Mouse (Mus musculus) liver, postnatal 0 days (tissue): ENCODE results near the gene Gtf2h1. TPM values are rescaled to one million over a fixed set of nuclear protein-coding genes. Genes with fewer than 3 reads are reported as not detected.
"Not testable (repeated sequence)": the region's sequence is repeated elsewhere in the genome, so short reads cannot be mapped to it uniquely, and the experiment has no call there.

Experiments used
- ATAC-seq: fragments of 200-750 bp; cut with Nextera tagmentation; 2 replicates; pipeline ENCODE4 v1.8.0; 2017; ENCODE audit warnings: mild to moderate bottlenecking, moderate library complexity
- DNase-seq: peaks from one replicate; pipeline ENCODE4 v3.0.0-alpha.2; 2016
- H3K27ac ChIP-seq: fragments of 300-500 bp; sonication (generic); 2 replicates; pipeline ENCODE4 v1.5.1; 2014; ENCODE audit warnings: antibody characterized with exemption, moderate library complexity, mild to moderate bottlenecking, low read depth
- H3K27me3 ChIP-seq: fragments of 300-500 bp; sonication (generic); 2 replicates; pipeline ENCODE4 v1.6.1; 2014; ENCODE audit warnings: low read length, control low read depth, mixed read lengths; ENCODE audit not compliant: insufficient read depth
- H3K36me3 ChIP-seq: fragments of 300-500 bp; sonication (generic); replicated peaks from 2 replicates; pipeline ENCODE4 v1.6.1; 2014; ENCODE audit warnings: mild to moderate bottlenecking, control low read depth, low read length, moderate library complexity, mixed read lengths; ENCODE audit not compliant: insufficient read depth
- H3K4me1 ChIP-seq: fragments of 300-500 bp; sonication (generic); 2 replicates; pipeline ENCODE4 v1.6.1; 2014; ENCODE audit warnings: antibody characterized with exemption, mild to moderate bottlenecking, control low read depth; ENCODE audit not compliant: insufficient read depth
- H3K4me2 ChIP-seq: fragments of 300-500 bp; sonication (generic); 2 replicates; pipeline ENCODE4 v1.6.1; 2014; ENCODE audit warnings: low read depth, mild to moderate bottlenecking, low read length, moderate library complexity, mixed read lengths
- H3K4me3 ChIP-seq: fragments of 300-500 bp; sonication (generic); 2 replicates; pipeline ENCODE4 v1.5.1; 2014; ENCODE audit warnings: low read depth, low read length
- H3K9ac ChIP-seq: fragments of 300-500 bp; sonication (generic); replicated peaks from 2 replicates; pipeline ENCODE4 v1.6.1; 2014; ENCODE audit warnings: mild to moderate bottlenecking, moderate library complexity
- H3K9me3 ChIP-seq: fragments of 300-500 bp; sonication (generic); 2 replicates; pipeline ENCODE4 v1.6.1; 2016; ENCODE audit warnings: mild to moderate bottlenecking, control low read depth, low read length, mixed read lengths
- CTCF ChIP-seq: sonication (generic); IDR thresholded peaks from 2 replicates; pipeline ENCODE4 v1.5.1; 2016; ENCODE audit warnings: antibody characterized with exemption, low read depth
- EP300 ChIP-seq: IDR thresholded peaks from 2 replicates; pipeline ENCODE4 v1.6.1; 2016; ENCODE audit warnings: antibody characterized with exemption, low read depth, mild to moderate bottlenecking
- WGBS: fragments of 180-500 bp; shearing (Covaris S2); extraction: QIAGEN DNeasy Blood & Tissue Kit; methylation state at CpG from one replicate; pipeline ENCODE4 v1.1.7; 2014; ENCODE audit not compliant: insufficient replicate concordance; 5-methylcytosine and 5-hydroxymethylcytosine counted together
- polyA plus RNA-seq: library from polyadenylated mRNA; unstranded; fragments of >200 nt; fragmentation: Nextera tagmentation; extraction: Ambion mirVana; gene quantifications from 2 replicates; pipeline ENCODE4 v1.2.1, GENCODE M21; 2015

The Gtf2h1 gene
- polyA plus RNA-seq, 1 experiment from 2014 or later = 18.8 TPM

DNA sequence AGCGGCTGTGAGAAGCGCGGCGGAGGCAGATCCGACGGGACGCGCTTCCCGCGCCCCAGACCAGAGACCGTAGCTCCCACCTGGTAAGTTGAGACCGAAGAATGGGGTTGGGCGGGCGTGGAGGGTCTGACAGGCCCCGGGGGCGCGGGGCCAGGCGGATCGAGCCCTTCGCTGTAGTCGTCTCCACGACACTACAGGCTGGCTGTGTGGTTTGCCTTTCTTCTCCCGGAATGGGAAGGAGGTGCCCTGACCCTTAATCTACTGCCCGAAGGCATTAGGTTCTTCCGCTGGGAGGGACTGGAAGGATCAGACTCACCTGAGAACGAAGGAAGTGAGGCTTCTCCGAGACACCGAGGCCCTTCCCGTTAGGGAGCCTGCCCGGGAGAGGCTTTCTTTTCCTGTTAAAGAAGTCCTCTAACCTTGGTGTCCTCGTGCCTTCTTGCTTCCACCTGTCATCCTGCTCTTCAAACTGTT, 340 bp downstream of the Gtf2h1 start:
- peak overlapping the region; percentile 99 for H3K4me2 ChIP-seq
- WGBS = 0% methylated on average over 20 of the region's 31 CpGs
- DNase-seq (no peak), ATAC-seq (no peak; the same call in none of the 2 replicates)
- H3K27me3 ChIP-seq = no peaks in the 10 kb centered on the region
- H3K4me3 ChIP-seq = peak overlapping the region; percentile 98
- peak overlapping the region; percentile 96 for H3K9ac ChIP-seq
- peaks cover 22% of the 10 kb centered on the region for H3K4me1 ChIP-seq
- H3K9me3 ChIP-seq = no peaks in the 10 kb centered on the region
- TF ChIP-seq CTCF (no peak), EP300 (no peak)
- H3K27ac ChIP-seq = peak overlapping the region; percentile 90
- peaks cover 8% of the 10 kb centered on the region for H3K36me3 ChIP-seq

DNA sequence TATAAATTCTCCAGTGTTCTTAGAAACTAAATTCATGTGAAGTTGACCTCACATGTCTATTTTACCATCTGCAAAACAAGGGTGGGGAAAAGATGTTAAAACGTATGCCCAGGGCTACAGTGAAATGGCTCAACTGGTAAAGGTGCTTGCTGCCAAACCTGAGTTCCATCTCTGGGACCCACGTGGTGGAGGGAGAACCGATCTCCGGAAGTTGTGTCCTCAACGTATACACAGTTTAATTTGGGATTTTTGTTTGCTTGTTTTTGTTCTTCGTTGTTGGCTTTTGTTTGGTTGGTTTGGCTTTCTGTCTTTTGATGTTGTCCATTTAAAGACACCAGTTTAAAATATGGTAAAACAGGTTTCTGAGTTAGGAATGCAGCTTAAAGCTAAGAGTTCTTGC, 876 bp downstream of the Gtf2h1 start:
- Histone ChIP-seq H3K9me3 (no peaks in the 10 kb centered on the region), H3K4me1 (peaks cover 22% of the 10 kb centered on the region), H3K4me2 (peak overlapping the region; percentile 99), H3K27ac (peak overlapping the region; percentile 90; the same call in 1 of the 2 replicates), H3K9ac (peak overlapping the region; percentile 96), H3K27me3 (no peaks in the 10 kb centered on the region), H3K4me3 (peak overlapping the region; percentile 98), H3K36me3 (peaks cover 12% of the 10 kb centered on the region)
- TF ChIP-seq EP300 (no peak), CTCF (no peak)
- WGBS = 37% methylated on average over 6 of the region's 6 CpGs
- ATAC-seq (no peak), DNase-seq (no peak)

DNA sequence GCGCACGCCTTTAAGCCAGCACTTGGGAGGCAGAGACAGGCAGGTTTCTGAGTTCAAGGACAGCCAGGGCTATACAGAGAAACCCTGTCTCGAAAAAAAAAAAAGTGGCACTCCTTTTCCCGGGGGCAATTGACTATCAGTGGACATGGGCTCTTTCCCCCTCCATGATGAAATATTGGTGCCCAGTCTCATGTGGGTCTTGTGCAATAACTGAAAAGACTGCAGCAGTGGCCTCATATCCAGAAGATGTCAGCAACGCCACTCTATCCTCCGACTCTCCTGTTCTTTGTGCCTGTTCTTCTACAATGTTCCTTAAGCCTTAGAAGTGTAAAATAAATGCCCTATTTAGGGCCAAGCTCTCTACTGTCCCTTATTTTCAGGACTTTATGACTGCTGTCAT, 14.4 kb downstream of the Gtf2h1 start:
- H3K4me1 ChIP-seq = no peaks in the 10 kb centered on the region
- no peak overlapping the region for H3K9ac ChIP-seq
- no peak overlapping the region for H3K4me2 ChIP-seq
- H3K27ac ChIP-seq = no peak overlapping the region
- DNase-seq (no peak), ATAC-seq (no peak)
- H3K9me3 ChIP-seq = no peaks in the 10 kb centered on the region
- no peak overlapping the region for H3K4me3 ChIP-seq
- peaks cover 71% of the 10 kb centered on the region for H3K36me3 ChIP-seq
- TF ChIP-seq EP300 = no peak
- TF ChIP-seq CTCF = no peak
- WGBS = 78% methylated on average over 6 of the region's 6 CpGs
- no peaks in the 10 kb centered on the region for H3K27me3 ChIP-seq

DNA sequence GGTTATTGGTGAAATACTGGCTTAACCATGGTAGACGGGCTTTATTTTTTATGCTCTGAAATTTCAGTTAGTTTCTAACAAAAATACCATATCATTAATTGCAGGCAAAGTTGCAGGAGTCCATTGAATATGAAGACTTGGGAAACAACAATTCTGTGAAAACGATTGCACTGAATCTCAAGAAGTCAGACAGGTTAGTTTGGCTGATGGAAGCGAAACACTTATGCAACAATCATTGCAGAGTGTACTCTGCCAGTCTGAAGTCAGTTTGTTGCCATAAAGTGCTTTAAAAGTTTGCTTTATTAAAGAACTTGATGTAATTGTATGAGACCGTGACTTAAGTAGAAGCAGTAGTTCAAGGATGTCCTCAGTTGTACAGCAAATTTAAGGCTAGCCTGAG, 18.1 kb downstream of the Gtf2h1 start:
- TF ChIP-seq EP300 (no peak), CTCF (no peak)
- H3K4me3 ChIP-seq = no peak overlapping the region
- 88% methylated on average over 4 of the region's 4 CpGs for WGBS
- ATAC-seq (no peak), DNase-seq (no peak)
- peaks cover 74% of the 10 kb centered on the region for H3K36me3 ChIP-seq
- H3K27me3 ChIP-seq = no peaks in the 10 kb centered on the region
- no peaks in the 10 kb centered on the region for H3K9me3 ChIP-seq
- H3K27ac ChIP-seq = no peak overlapping the region
- no peaks in the 10 kb centered on the region for H3K4me1 ChIP-seq
- no peak overlapping the region for H3K9ac ChIP-seq
- H3K4me2 ChIP-seq = no peak overlapping the region

DNA sequence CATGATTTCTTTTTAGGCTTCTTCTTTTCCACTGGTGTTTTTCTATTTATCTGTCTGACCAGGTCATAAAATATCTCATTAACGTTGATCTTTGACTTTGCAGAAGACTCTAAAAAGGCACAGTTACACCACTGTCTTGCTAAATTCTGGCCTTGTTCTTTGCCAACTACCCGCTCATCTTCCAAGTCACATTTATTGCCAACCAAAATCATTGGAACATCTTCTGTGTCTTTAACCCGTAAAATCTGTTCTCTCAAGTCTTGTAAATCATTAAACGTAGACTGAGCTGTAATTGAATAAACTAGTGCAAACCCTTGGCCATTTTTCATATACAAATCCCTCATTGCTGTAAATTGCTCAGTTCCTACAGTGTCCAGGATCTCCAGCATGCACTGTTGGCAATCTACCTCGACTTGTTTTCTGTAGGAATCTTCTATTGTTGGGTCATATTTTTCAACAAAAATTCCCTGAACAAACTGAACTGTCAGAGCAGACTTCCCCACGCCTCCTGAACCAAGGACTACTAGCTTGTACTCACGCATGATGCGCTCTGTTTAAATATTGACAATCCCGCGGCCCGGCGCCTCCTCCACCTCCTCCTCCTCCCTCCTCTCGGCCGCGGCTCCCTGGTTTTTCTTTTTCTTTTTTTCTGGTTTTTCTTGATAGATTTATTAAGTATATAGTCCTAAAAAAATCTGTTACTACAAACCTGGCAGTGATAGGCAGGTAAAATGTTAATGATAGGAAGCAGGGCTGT, 25.2 kb downstream of the Gtf2h1 start:
- 64% methylated on average over 15 of the region's 15 CpGs for WGBS
- not testable (repeated sequence) for H3K4me2 ChIP-seq, H3K9me3 ChIP-seq, H3K27me3 ChIP-seq, H3K4me1 ChIP-seq, H3K9ac ChIP-seq, H3K4me3 ChIP-seq, DNase-seq
- ATAC-seq = peak; percentile 76
- H3K27ac ChIP-seq = peak overlapping the region; percentile 57; the same call in 1 of the 2 replicates
- H3K36me3 ChIP-seq = peaks cover 50% of the 10 kb centered on the region

DNA sequence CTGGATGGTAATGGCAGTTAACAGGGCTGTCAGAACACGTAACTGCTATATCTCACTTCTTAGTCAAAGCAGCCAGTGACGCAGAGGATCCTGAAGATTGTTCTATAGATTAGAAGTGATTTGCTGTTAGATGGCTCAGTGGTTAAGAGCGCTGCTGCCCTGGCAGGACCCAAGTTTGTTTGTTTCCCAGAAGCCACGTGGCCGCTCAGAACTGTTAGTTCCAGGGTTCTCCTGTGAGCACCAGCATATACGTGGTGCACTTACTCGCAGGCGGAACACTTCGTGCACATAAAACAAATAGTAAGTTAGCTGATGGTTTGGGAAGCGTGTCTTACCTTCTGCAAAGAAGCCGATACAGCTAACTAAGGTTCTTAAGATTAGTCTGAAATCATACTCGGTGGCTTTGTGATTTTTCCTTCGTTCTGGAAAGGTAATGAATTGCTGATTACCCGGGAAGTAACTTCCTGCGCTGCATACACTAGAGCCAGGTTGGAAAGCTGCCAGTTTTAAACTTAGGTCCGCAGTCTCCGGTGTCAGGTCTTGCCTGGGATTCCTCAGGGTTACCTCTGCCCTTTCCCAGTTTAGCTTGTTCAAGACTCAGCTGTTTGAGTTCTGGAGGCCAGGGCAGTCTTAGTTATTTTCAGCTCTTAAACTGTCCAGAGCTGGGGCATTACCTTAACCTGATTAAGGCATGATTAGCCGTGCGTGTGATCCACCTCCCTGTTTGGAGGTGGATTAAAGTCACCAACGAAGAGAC, 31.3 kb downstream of the Gtf2h1 start:
- peak overlapping the region; percentile 84 for H3K27ac ChIP-seq

More for the DNA sequence above, 31.3 kb downstream of the Gtf2h1 start:
- Histone ChIP-seq H3K4me3 (no peak overlapping the region), H3K27me3 (no peaks in the 10 kb centered on the region), H3K4me1 (peaks cover 21% of the 10 kb centered on the region), H3K9me3 (no peaks in the 10 kb centered on the region), H3K4me2 (peak overlapping the region; percentile 11; the same call in 1 of the 2 replicates), H3K36me3 (peaks cover 10% of the 10 kb centered on the region), H3K9ac (peak overlapping the region; percentile 45)
- DNase-seq (no peak), ATAC-seq (no peak)
- TF ChIP-seq EP300 (no peak), CTCF (no peak)
- 58% methylated on average over 20 of the region's 20 CpGs for WGBS
